Mouse (Mus musculus) hindbrain, embryonic 16.5 days (tissue): ENCODE results near the gene Fbxl2. TPM values are rescaled to one million over a fixed set of nuclear protein-coding genes. Genes with fewer than 3 reads are reported as not detected.

Experiments
- ATAC-seq: fragments of 200-750 bp; cut with Nextera tagmentation; 2 replicates; pipeline ENCODE4 v1.8.0; 2017; ENCODE audit warnings: moderate TSS enrichment, moderate library complexity
- H3K27ac ChIP-seq: fragments of 300-500 bp; sonication (generic); 2 replicates; pipeline ENCODE4 v1.5.1; 2014; ENCODE audit warnings: low read depth, mild to moderate bottlenecking, control low read depth, low read length, moderate library complexity
- H3K27me3 ChIP-seq: fragments of 300-500 bp; sonication (generic); replicated peaks from 2 replicates; pipeline ENCODE4 v1.6.1; 2014; ENCODE audit warnings: low read length; ENCODE audit not compliant: control insufficient read depth, insufficient read depth
- H3K36me3 ChIP-seq: fragments of 300-500 bp; sonication (generic); 2 replicates; pipeline ENCODE4 v1.6.1; 2014; ENCODE audit warnings: mild to moderate bottlenecking, low read length, moderate library complexity, mixed read lengths; ENCODE audit not compliant: control insufficient read depth, insufficient read depth
- H3K4me1 ChIP-seq: fragments of 300-500 bp; sonication (generic); 2 replicates; pipeline ENCODE4 v1.6.1; 2014; ENCODE audit warnings: low read depth, low read length; ENCODE audit not compliant: control insufficient read depth, insufficient read depth
- H3K4me2 ChIP-seq: fragments of 300-500 bp; sonication (generic); 2 replicates; pipeline ENCODE4 v1.6.1; 2014; ENCODE audit warnings: mild to moderate bottlenecking, low read length, control low read depth, moderate library complexity
- H3K4me3 ChIP-seq: fragments of 300-500 bp; sonication (generic); 2 replicates; pipeline ENCODE4 v1.5.1; 2014; ENCODE audit warnings: mild to moderate bottlenecking, low read length, control low read depth, moderate library complexity
- H3K9ac ChIP-seq: fragments of 300-500 bp; sonication (generic); 2 replicates; pipeline ENCODE4 v1.6.1; 2014; ENCODE audit warnings: low read depth, mild to moderate bottlenecking, control low read depth, low read length, moderate library complexity
- H3K9me3 ChIP-seq: fragments of 300-500 bp; sonication (generic); 2 replicates; pipeline ENCODE4 v1.6.1; 2014; ENCODE audit warnings: mild to moderate bottlenecking, low read length, moderate library complexity; ENCODE audit not compliant: control insufficient read depth
- WGBS: fragments of 180-500 bp; shearing (Covaris S2); extraction: QIAGEN DNeasy Blood & Tissue Kit; methylation state at CpG from one replicate; pipeline ENCODE4 v1.1.7; 2014; 5-methylcytosine and 5-hydroxymethylcytosine counted together
- polyA plus RNA-seq: library from polyadenylated mRNA; unstranded; fragments of >200 nt; fragmentation: Nextera tagmentation; extraction: Ambion mirVana; gene quantifications from 2 replicates; pipeline ENCODE4 v1.2.1, GENCODE M21; 2015

Fbxl2 gene
- polyA plus RNA-seq, 1 experiment from 2014 or later: 29.3 TPM

GRCm38 (mm10) chr9:114026261-114026934 is 19.6 kb downstream of the Fbxl2 start:
- peak; percentile 97 for ATAC-seq
- under 1% methylated on average over 43 of the region's 52 CpGs for WGBS

GRCm38 (mm10) chr9:114025846-114026245 is 20.1 kb downstream of the Fbxl2 start:
- Histone ChIP-seq H3K9ac (peak overlapping the region; percentile 86), H3K4me3 (peak overlapping the region; percentile 77), H3K4me2 (peak overlapping the region; percentile 87), H3K9me3 (no peaks in the 10 kb centered on the region), H3K4me1 (peaks cover 11% of the 10 kb centered on the region), H3K36me3 (no peaks in the 10 kb centered on the region), H3K27me3 (no peaks in the 10 kb centered on the region), H3K27ac (no peak overlapping the region)
- no peak for ATAC-seq
- WGBS: 16% methylated on average over 8 of the region's 8 CpGs

More at GRCm38 (mm10) chr9:114026261-114026934, 19.6 kb downstream of the Fbxl2 start:
- Histone ChIP-seq H3K27ac (peak overlapping the region; percentile 83), H3K9me3 (no peaks in the 10 kb centered on the region), H3K36me3 (no peaks in the 10 kb centered on the region), H3K9ac (peak overlapping the region; percentile 86), H3K4me1 (peaks cover 11% of the 10 kb centered on the region), H3K27me3 (no peaks in the 10 kb centered on the region), H3K4me3 (peak overlapping the region; percentile 77), H3K4me2 (peak overlapping the region; percentile 87)

GRCm38 (mm10) chr9:114025182-114025581 is 20.8 kb downstream of the Fbxl2 start:
- Histone ChIP-seq H3K4me3 (peak overlapping the region; percentile 77), H3K9ac (0 out of 2 replicates have a peak overlapping the region, but pooled peaks have one; percentile 86)
- ATAC-seq: no peak

GRCm38 (mm10) chr9:114022141-114022540 is 23.9 kb downstream of the Fbxl2 start:
- Histone ChIP-seq H3K9ac (no peak overlapping the region), H3K27ac (no peak overlapping the region), H3K4me1 (peaks cover 11% of the 10 kb centered on the region), H3K4me2 (no peak overlapping the region), H3K27me3 (no peaks in the 10 kb centered on the region), H3K36me3 (no peaks in the 10 kb centered on the region), H3K4me3 (no peak overlapping the region), H3K9me3 (no peaks in the 10 kb centered on the region)
- no peak for ATAC-seq
- 65% methylated on average over 4 of the region's 4 CpGs for WGBS

More at GRCm38 (mm10) chr9:114025182-114025581, 20.8 kb downstream of the Fbxl2 start:
- H3K4me1 ChIP-seq: peaks cover 11% of the 10 kb centered on the region
- no peaks in the 10 kb centered on the region for H3K9me3 ChIP-seq
- no peaks in the 10 kb centered on the region for H3K27me3 ChIP-seq
- H3K36me3 ChIP-seq: no peaks in the 10 kb centered on the region
- no peak overlapping the region for H3K27ac ChIP-seq
- H3K4me2 ChIP-seq: peak overlapping the region; percentile 87
- WGBS: 56% methylated on average over 9 of the region's 9 CpGs

GRCm38 (mm10) chr9:114019012-114019762 is 26.8 kb downstream of the Fbxl2 start:
- no peaks in the 10 kb centered on the region for H3K27me3 ChIP-seq
- no peak overlapping the region for H3K4me3 ChIP-seq
- no peaks in the 10 kb centered on the region for H3K9me3 ChIP-seq
- H3K27ac ChIP-seq: no peak overlapping the region
- H3K9ac ChIP-seq: no peak overlapping the region
- ATAC-seq: no peak
- H3K4me1 ChIP-seq: no peaks in the 10 kb centered on the region
- H3K4me2 ChIP-seq: no peak overlapping the region
- WGBS: 89% methylated on average over 7 of the region's 7 CpGs
- no peaks in the 10 kb centered on the region; the same call in 1 of the 2 replicates for H3K36me3 ChIP-seq

- H3K4me3 ChIP-seq: no peak overlapping the region
- WGBS: 82% methylated on average over 4 of the region's 4 CpGs
- no peak overlapping the region for H3K4me2 ChIP-seq
- H3K9me3 ChIP-seq: no peaks in the 10 kb centered on the region
- H3K27me3 ChIP-seq: no peaks in the 10 kb centered on the region
- no peaks in the 10 kb centered on the region for H3K4me1 ChIP-seq
- peaks cover 3% of the 10 kb centered on the region; the same call in 1 of the 2 replicates for H3K36me3 ChIP-seq
- H3K27ac ChIP-seq: no peak overlapping the region
- H3K9ac ChIP-seq: no peak overlapping the region
- ATAC-seq: no peak
These were observed 29.6 kb downstream of the Fbxl2 start for GRCm38 (mm10) chr9:114016402-114016801.

- whole genome bisulfite sequencing: 88% methylated on average over 4 of the region's 4 CpGs
- no peak overlapping the region for H3K4me3 ChIP-seq
- H3K27me3 ChIP-seq: no peaks in the 10 kb centered on the region
- H3K36me3 ChIP-seq: peaks cover 3% of the 10 kb centered on the region; the same call in 1 of the 2 replicates
- no peaks in the 10 kb centered on the region for H3K9me3 ChIP-seq
- H3K9ac ChIP-seq: no peak overlapping the region
- no peak for ATAC-seq
- no peak overlapping the region for H3K4me2 ChIP-seq
- H3K27ac ChIP-seq: no peak overlapping the region
- H3K4me1 ChIP-seq: no peaks in the 10 kb centered on the region
These were observed 30.3 kb downstream of the Fbxl2 start for GRCm38 (mm10) chr9:114015724-114016123.

- H3K27me3 ChIP-seq: no peaks in the 10 kb centered on the region
- H3K9me3 ChIP-seq: no peaks in the 10 kb centered on the region
- peaks cover 3% of the 10 kb centered on the region; the same call in 1 of the 2 replicates for H3K36me3 ChIP-seq
- no peak overlapping the region for H3K27ac ChIP-seq
- H3K4me1 ChIP-seq: no peaks in the 10 kb centered on the region
- no peak overlapping the region for H3K9ac ChIP-seq
- no peak overlapping the region for H3K4me3 ChIP-seq
- no peak overlapping the region for H3K4me2 ChIP-seq
- 95% methylated on average over 1 of the region's 1 CpGs for WGBS
- ATAC-seq: no peak
These were observed 32.0 kb downstream of the Fbxl2 start for GRCm38 (mm10) chr9:114014034-114014433.

GRCm38 (mm10) chr9:114011203-114011602 is 34.8 kb downstream of the Fbxl2 start:
- Histone ChIP-seq H3K4me1 (no peaks in the 10 kb centered on the region), H3K36me3 (peaks cover 3% of the 10 kb centered on the region; the same call in 1 of the 2 replicates), H3K4me2 (no peak overlapping the region), H3K27me3 (no peaks in the 10 kb centered on the region), H3K9ac (no peak overlapping the region), H3K9me3 (no peaks in the 10 kb centered on the region), H3K4me3 (no peak overlapping the region), H3K27ac (no peak overlapping the region)
- WGBS: 73% methylated on average over 18 of the region's 18 CpGs
- no peak for ATAC-seq
